Mouse (Mus musculus) C2C12 (cell line): ENCODE data around the gene Rtl8b.
"Not testable (repeated sequence)": the region's sequence is repeated elsewhere in the genome, so short reads cannot be mapped to it uniquely, and the experiment has no call there.

Source experiments
- CEBPB ChIP-seq: IDR thresholded peaks from one replicate; pipeline ENCODE4 v1.6.1; 2011; ENCODE audit warnings: low read depth, mild to moderate bottlenecking, control low read depth, moderate library complexity
- CTCF ChIP-seq: IDR thresholded peaks from one replicate; pipeline ENCODE4 v1.5.1; 2011; ENCODE audit not compliant: control insufficient read depth, insufficient read depth, insufficient read length
- MAX ChIP-seq: IDR thresholded peaks from one replicate; pipeline ENCODE4 v1.6.1; 2011; ENCODE audit warnings: mild to moderate bottlenecking, control low read depth

- TF ChIP-seq CTCF, CEBPB, MAX: not testable (repeated sequence)
Measured at GRCm38 (mm10) chrX:53669557-53670270, 494 bp downstream of the Rtl8b start.
